Mouse (Mus musculus) small intestine, adult 2 months (tissue): ENCODE measurements at regions not wholly inside any gene's neighbourhood (a gene's known extent, or its start where the extent isn't known, plus 50 kb on each side); places are given as distances from the start of the nearest gene placed in this dataset.

Source experiments
- H3K27ac ChIP-seq: fragments of 200-500 bp; 2 replicates; pipeline ENCODE4 v1.5.1; 2012; ENCODE audit warnings: low read depth, low read length, control low read depth, inconsistent platforms; ENCODE audit not compliant: insufficient read depth
- H3K27me3 ChIP-seq: fragments of 200-500 bp; 2 replicates; pipeline ENCODE4 v1.6.1; 2012; ENCODE audit warnings: mild to moderate bottlenecking, moderate library complexity, low read length, inconsistent platforms; ENCODE audit not compliant: control insufficient read depth, insufficient read depth
- H3K36me3 ChIP-seq: fragments of 200-500 bp; 2 replicates; pipeline ENCODE4 v1.6.1; 2012; ENCODE audit warnings: mild to moderate bottlenecking, low read length, control low read depth, inconsistent platforms; ENCODE audit not compliant: control insufficient read depth, insufficient read depth
- H3K4me1 ChIP-seq: fragments of 200-500 bp; 2 replicates; pipeline ENCODE4 v1.6.1; 2012; ENCODE audit warnings: low read length, inconsistent platforms, mixed read lengths; ENCODE audit not compliant: control insufficient read depth, insufficient read depth, insufficient read length
- H3K4me3 ChIP-seq: fragments of 200-500 bp; 2 replicates; pipeline ENCODE4 v1.5.1; 2012; ENCODE audit warnings: low read depth, mild to moderate bottlenecking, control low read depth, inconsistent platforms, low read length, moderate library complexity
- CTCF ChIP-seq: fragments of 200-500 bp; IDR thresholded peaks from 2 replicates; pipeline ENCODE4 v1.5.1; 2012; ENCODE audit warnings: low read depth, mild to moderate bottlenecking, control low read depth, inconsistent platforms, low read length, moderate library complexity, mixed read lengths; ENCODE audit not compliant: insufficient replicate concordance, insufficient read length; ENCODE audit errors: extremely low read depth
- POLR2A ChIP-seq: fragments of 200-500 bp; IDR thresholded peaks from 2 replicates; pipeline ENCODE4 v1.6.1; 2012; ENCODE audit warnings: low read depth, mild to moderate bottlenecking, control low read depth, inconsistent platforms, low read length, moderate library complexity
- WGBS: fragments of 180-500 bp; shearing (Covaris S2); methylation state at CpG from one replicate; pipeline ENCODE4 v1.1.7; 2018; 5-methylcytosine and 5-hydroxymethylcytosine counted together

- H3K27me3 ChIP-seq: no peaks in the 10 kb centered on the region
- no peak overlapping the region for H3K4me3 ChIP-seq
- WGBS: 32% methylated on average over 14 of the region's 14 CpGs
- TF ChIP-seq CTCF (no peak), POLR2A (no peak)
- H3K27ac ChIP-seq: no peak overlapping the region
- H3K36me3 ChIP-seq: no peaks in the 10 kb centered on the region
- H3K4me1 ChIP-seq: no peaks in the 10 kb centered on the region
Observed at GRCm38 (mm10) chr4:56638704-56639478, 101.0 kb upstream of the Gm26657 start.

- WGBS: 67% methylated on average over 1 of the region's 1 CpGs
- H3K27ac ChIP-seq: no peak overlapping the region
- no peak overlapping the region for H3K4me3 ChIP-seq
- TF ChIP-seq CTCF (no peak), POLR2A (no peak)
- H3K4me1 ChIP-seq: no peaks in the 10 kb centered on the region
- no peaks in the 10 kb centered on the region for H3K36me3 ChIP-seq
- no peaks in the 10 kb centered on the region for H3K27me3 ChIP-seq
Observed at GRCm38 (mm10) chr4:56636265-56636664, 103.6 kb upstream of the Gm26657 start.

- no peak overlapping the region for H3K27ac ChIP-seq
- 56% methylated on average over 4 of the region's 4 CpGs for WGBS
Observed at GRCm38 (mm10) chr4:56633528-56633927, 106.3 kb upstream of the Gm26657 start.

GRCm38 (mm10) chr4:56630251-56630650 is 109.6 kb upstream of the Gm26657 start:
- H3K36me3 ChIP-seq: no peaks in the 10 kb centered on the region
- H3K4me1 ChIP-seq: no peaks in the 10 kb centered on the region
- no peak overlapping the region for H3K27ac ChIP-seq
- WGBS: 49% methylated on average over 6 of the region's 6 CpGs
- TF ChIP-seq CTCF: no peak
- no peak for TF ChIP-seq POLR2A
- no peak overlapping the region for H3K4me3 ChIP-seq
- no peaks in the 10 kb centered on the region for H3K27me3 ChIP-seq

More at GRCm38 (mm10) chr4:56633528-56633927, 106.3 kb upstream of the Gm26657 start:
- no peaks in the 10 kb centered on the region for H3K27me3 ChIP-seq
- no peak for TF ChIP-seq CTCF
- TF ChIP-seq POLR2A: no peak
- H3K36me3 ChIP-seq: no peaks in the 10 kb centered on the region
- no peak overlapping the region for H3K4me3 ChIP-seq
- H3K4me1 ChIP-seq: no peaks in the 10 kb centered on the region

- no peak overlapping the region for H3K4me3 ChIP-seq
- no peak for TF ChIP-seq POLR2A
- TF ChIP-seq CTCF: no peak
Observed at GRCm38 (mm10) chr4:56627206-56627605, 112.7 kb upstream of the Gm26657 start.

GRCm38 (mm10) chr4:56621782-56622181 is 118.1 kb upstream of the Gm26657 start:
- H3K27ac ChIP-seq: no peak overlapping the region
- no peak overlapping the region for H3K4me3 ChIP-seq
- no peaks in the 10 kb centered on the region for H3K4me1 ChIP-seq
- TF ChIP-seq POLR2A (no peak), CTCF (no peak)
- 77% methylated on average over 4 of the region's 4 CpGs for WGBS
- no peaks in the 10 kb centered on the region for H3K27me3 ChIP-seq
- H3K36me3 ChIP-seq: no peaks in the 10 kb centered on the region

More at GRCm38 (mm10) chr4:56627206-56627605, 112.7 kb upstream of the Gm26657 start:
- no peaks in the 10 kb centered on the region for H3K36me3 ChIP-seq
- H3K27ac ChIP-seq: no peak overlapping the region
- WGBS: 73% methylated on average over 7 of the region's 7 CpGs
- H3K4me1 ChIP-seq: no peaks in the 10 kb centered on the region
- no peaks in the 10 kb centered on the region for H3K27me3 ChIP-seq

- H3K4me1 ChIP-seq: no peaks in the 10 kb centered on the region
- WGBS: 78% methylated on average over 1 of the region's 1 CpGs
- H3K27ac ChIP-seq: no peak overlapping the region
- H3K27me3 ChIP-seq: no peaks in the 10 kb centered on the region
- H3K36me3 ChIP-seq: no peaks in the 10 kb centered on the region
- TF ChIP-seq CTCF: no peak
- TF ChIP-seq POLR2A: no peak
- no peak overlapping the region for H3K4me3 ChIP-seq
Observed at GRCm38 (mm10) chr4:56621356-56621755, 118.5 kb upstream of the Gm26657 start.

GRCm38 (mm10) chr4:56620628-56621027 is 119.2 kb upstream of the Gm26657 start:
- 73% methylated on average over 7 of the region's 7 CpGs for WGBS
- Histone ChIP-seq H3K27me3 (no peaks in the 10 kb centered on the region), H3K4me1 (no peaks in the 10 kb centered on the region), H3K27ac (no peak overlapping the region), H3K36me3 (no peaks in the 10 kb centered on the region), H3K4me3 (no peak overlapping the region)
- TF ChIP-seq CTCF: no peak
- no peak for TF ChIP-seq POLR2A
